Mouse (Mus musculus): ENCODE results near the gene Cdk2.
A peak's percentile ranks its signal among the peaks of the same experiment; 100 is the strongest.
"Not testable (repeated sequence)": the region's sequence is repeated elsewhere in the genome, so short reads cannot be mapped to it uniquely, and the experiment has no call there.

Gene Cdk2

GRCm38 (mm10) chr10:128704491-128705316 lies at the start of gene Cdk2:
Gene Cdk2 (minus strand): TSS chr10:128705031.
- peak; percentile 93 to 96 for DNase-seq (ENCODE audit: low spot score in 2 of 2)

- peak; percentile 72 to 86 for DNase-seq (ENCODE audit: low spot score in 2 of 2)
Observed at GRCm38 (mm10) chr10:128748252-128748864, 43.5 kb upstream of the Cdk2 start.

GRCm38 (mm10) chr10:128747646-128748251 lies 42.9 kb upstream of the Cdk2 start, which contains the start of gene Pym1:
Gene Pym1 (plus strand): TSS chr10:128747889.
- peak; percentile 81 to 88 for DNase-seq (ENCODE audit: low spot score in 2 of 2)

GRCm38 (mm10) chr10:128746972-128747645 lies 42.3 kb upstream of the Cdk2 start:
- no peak for DNase-seq (ENCODE audit: low spot score in 2 of 2)

- peak; percentile 59 to 73 for DNase-seq (ENCODE audit: low spot score in 2 of 2)
Observed at GRCm38 (mm10) chr10:128745946-128746613, 41.2 kb upstream of the Cdk2 start.

GRCm38 (mm10) chr10:128744680-128745601 lies 40.1 kb upstream of the Cdk2 start, which contains the start of gene Dgka:
Gene Dgka (minus strand): TSS chr10:128744855.
- DNase-seq (ENCODE audit: low spot score in 2 of 2), result peak; percentile 49 to 70

GRCm38 (mm10) chr10:128744211-128744610 lies 39.4 kb upstream of the Cdk2 start:
- DNase-seq (ENCODE audit: low spot score in 2 of 2), result no peak

- DNase-seq (ENCODE audit: low spot score in 2 of 2), result peak; percentile 42 to 76
Observed at GRCm38 (mm10) chr10:128743791-128744191, 39.0 kb upstream of the Cdk2 start.

GRCm38 (mm10) chr10:128743235-128743634 lies 38.4 kb upstream of the Cdk2 start:
- no peak for DNase-seq (ENCODE audit: low spot score in 2 of 2)

- DNase-seq (ENCODE audit: low spot score in 2 of 2), result no peak
Observed at GRCm38 (mm10) chr10:128742616-128743015, 37.8 kb upstream of the Cdk2 start.

- no peak for DNase-seq (ENCODE audit: low spot score in 2 of 2)
Observed at GRCm38 (mm10) chr10:128740296-128740695, 35.5 kb upstream of the Cdk2 start.

GRCm38 (mm10) chr10:128737435-128737834 lies 32.6 kb upstream of the Cdk2 start:
- DNase-seq (ENCODE audit: low spot score in 2 of 2), result no peak

- no peak for DNase-seq (ENCODE audit: low spot score in 2 of 2)
Observed at GRCm38 (mm10) chr10:128731992-128732391, 27.2 kb upstream of the Cdk2 start.

- DNase-seq (ENCODE audit: low spot score in 2 of 2), result peak; percentile 74 to 89
Observed at GRCm38 (mm10) chr10:128731002-128731433, 26.2 kb upstream of the Cdk2 start.

GRCm38 (mm10) chr10:128728059-128728458 lies 23.2 kb upstream of the Cdk2 start:
- DNase-seq (ENCODE audit: low spot score in 2 of 2), result no peak

- not testable (repeated sequence) for DNase-seq (ENCODE audit: low spot score in 2 of 2)
Observed at GRCm38 (mm10) chr10:128725466-128725865, 20.6 kb upstream of the Cdk2 start.

- DNase-seq (ENCODE audit: low spot score in 2 of 2), result peak; percentile 35 to 76
Observed at GRCm38 (mm10) chr10:128715559-128716537, 11.0 kb upstream of the Cdk2 start.

GRCm38 (mm10) chr10:128711318-128711717 lies 6.5 kb upstream of the Cdk2 start:
- not testable (repeated sequence) for DNase-seq (ENCODE audit: low spot score in 2 of 2)

GRCm38 (mm10) chr10:128705317-128705693 lies 474 bp upstream of the Cdk2 start:
- peak in 1 of 2 experiments; percentile 70 for DNase-seq (ENCODE audit: low spot score in 2 of 2)
